In genomic region chr4:70705128-70705752, GRCm38 (mm10) we compare ENCODE assay signal across 25 mouse cellular contexts.
"Had no signal": no experiment of that assay in that cellular context is flagged by ENCODE, and none has a peak within 500 bp of the region (broad histone marks: within the 10 kb centered on the region; RNA-seq: fewer than 3 reads in every experiment).

No protein-coding gene starts in this region.

- H3K4me3 ChIP-seq: gastrocnemius, adult 2 months; heart, embryonic 10.5 days; heart, embryonic 12.5 days; hindbrain, embryonic 10.5 days; hindbrain, embryonic 12.5 days; intestine, embryonic 15.5 days; layer of hippocampus, adult 2 months; left cerebral cortex, adult 2 months; limb, embryonic 10.5 days; limb, embryonic 12.5 days had no signal

- H3K9me3 ChIP-seq: heart, embryonic 10.5 days; heart, embryonic 12.5 days; hindbrain, embryonic 10.5 days; hindbrain, embryonic 12.5 days; intestine, embryonic 15.5 days; limb, embryonic 10.5 days; limb, embryonic 12.5 days had no signal

- H3K27me3 ChIP-seq: heart, embryonic 12.5 days; hindbrain, embryonic 12.5 days; intestine, embryonic 15.5 days; limb, embryonic 12.5 days had no signal

- H3K27ac ChIP-seq: gastrocnemius, adult 2 months; heart, embryonic 10.5 days; hindbrain, embryonic 10.5 days; hindbrain, embryonic 12.5 days; hindbrain, embryonic 14.5 days; intestine, embryonic 15.5 days; layer of hippocampus, adult 2 months; left cerebral cortex, adult 2 months; limb, embryonic 10.5 days; limb, embryonic 12.5 days had no signal

- H3K36me3 ChIP-seq: heart, embryonic 10.5 days; heart, embryonic 12.5 days; hindbrain, embryonic 10.5 days; hindbrain, embryonic 12.5 days; intestine, embryonic 15.5 days; limb, embryonic 10.5 days; limb, embryonic 12.5 days had no signal

- H3K4me1 ChIP-seq: heart, embryonic 10.5 days; heart, embryonic 12.5 days; hindbrain, embryonic 10.5 days; hindbrain, embryonic 12.5 days; intestine, embryonic 15.5 days; limb, embryonic 10.5 days; limb, embryonic 12.5 days had no signal

- H3K9ac ChIP-seq: forebrain, postnatal 0 days; heart, embryonic 12.5 days; hindbrain, embryonic 12.5 days; hindbrain, embryonic 14.5 days; intestine, embryonic 15.5 days; limb, embryonic 12.5 days had no signal

- ATAC-seq: forebrain, postnatal 0 days; hindbrain, embryonic 16.5 days; inflammation-experienced regulatory T-cells, adult 6 months; intestine, embryonic 15.5 days; intestine, postnatal 0 days had no signal

- DNase-seq: forebrain, postnatal 0 days; gastrocnemius, adult 2 months; gastrocnemius, postnatal 10 days; gastrocnemius, postnatal 25 days; heart, adult 18-20 months; heart, postnatal 10 days; heart, postnatal 4 days; kidney, adult 18-20 months; kidney, adult 8-10 months; kidney, postnatal 10 days; kidney, postnatal 25 days; kidney, postnatal 4 days had no signal

- H3K4me2 ChIP-seq: heart, embryonic 12.5 days; hindbrain, embryonic 12.5 days; hindbrain, embryonic 14.5 days; intestine, embryonic 15.5 days; limb, embryonic 12.5 days had no signal
